Mouse (Mus musculus) left cerebral cortex, adult 2 months (tissue): ENCODE data around the gene Gm8765. TPM values are rescaled to one million over a fixed set of nuclear protein-coding genes. Genes with fewer than 3 reads are reported as not detected.
A peak's percentile ranks its signal among the peaks of the same experiment; 100 is the strongest.
"Not testable (repeated sequence)": the region's sequence is repeated elsewhere in the genome, so short reads cannot be mapped to it uniquely, and the experiment has no call there.

Experiments
- DNase-seq, 2 experiments: peaks; one replicate each; pipeline ENCODE4 v3.0.0; 2021 to 2022; ENCODE audit warnings: low spot score in 2 of 2, mixed read lengths in 1 of 2; ENCODE audit errors: extremely low spot score in 1 of 2
- H3K27ac ChIP-seq: fragments of 200-600 bp; 2 replicates; pipeline ENCODE4 v1.8.1; 2022
- H3K4me3 ChIP-seq: fragments of 200-600 bp; 2 replicates; pipeline ENCODE4 v1.8.1; 2022
- CTCF ChIP-seq: fragments of 200-600 bp; IDR thresholded peaks from 2 replicates; pipeline ENCODE4 v1.8.1; 2022; ENCODE audit warnings: antibody characterized with exemption, mild to moderate bottlenecking, moderate library complexity
- intact Hi-C: fragments of 180-260 bp; cut with DNase I; formaldehyde crosslinking; loops from one replicate; pipeline ENCODE4 v1.15.1; 2025
- long read RNA-seq, 2 experiments: library from polyadenylated mRNA; stranded (forward); transcript quantifications; one replicate each; pipeline ENCODE4 v2.0.0; 2021; ENCODE audit warnings: borderline mapping rate in 2 of 2
- microRNA-seq, 2 experiments: library from miRNA; unstranded; fragments of <30 nt; microRNA quantifications; one replicate each; pipeline ENCODE4 v1.2.0; 2021
- total RNA-seq, 2 experiments: library from RNA; stranded (reverse); gene quantifications; 2 replicates each; pipeline ENCODE4 v1.2.3; 2021

Gene Gm8765
- not detected for total RNA-seq
- long read RNA-seq, experiment 1 = 0 reads
- long read RNA-seq, experiment 2 = 0 reads

GRCm38 (mm10) chr13:50698012-50698411 is at the start of gene Gm8765:
TSS of gene Gm8765 (plus strand) at chr13:50698312.
- DNase-seq, intact Hi-C loops, H3K27ac ChIP-seq, H3K4me3 ChIP-seq: not testable (repeated sequence)

DNA sequence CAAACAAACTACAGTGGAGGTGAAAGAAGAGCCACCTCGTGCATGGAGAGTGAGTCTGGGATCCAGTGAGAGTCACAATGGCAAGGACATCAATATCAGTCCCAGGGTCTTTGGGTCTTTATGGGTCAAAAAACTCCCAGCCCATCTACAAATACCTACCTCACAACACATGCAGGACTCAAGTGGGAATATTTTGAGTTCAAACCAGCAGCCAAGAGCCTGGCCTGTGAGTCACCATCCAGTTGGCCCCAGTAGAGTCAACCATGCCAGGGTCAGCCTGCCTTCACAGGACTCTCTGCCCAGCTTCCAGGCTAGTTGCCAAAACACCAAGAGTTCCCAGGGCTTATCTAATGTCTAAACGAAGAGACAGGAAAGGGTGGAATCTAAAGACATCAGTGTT is 49.3 kb upstream of the Gm8765 start:
- intact Hi-C loops = not testable (repeated sequence)

DNA sequence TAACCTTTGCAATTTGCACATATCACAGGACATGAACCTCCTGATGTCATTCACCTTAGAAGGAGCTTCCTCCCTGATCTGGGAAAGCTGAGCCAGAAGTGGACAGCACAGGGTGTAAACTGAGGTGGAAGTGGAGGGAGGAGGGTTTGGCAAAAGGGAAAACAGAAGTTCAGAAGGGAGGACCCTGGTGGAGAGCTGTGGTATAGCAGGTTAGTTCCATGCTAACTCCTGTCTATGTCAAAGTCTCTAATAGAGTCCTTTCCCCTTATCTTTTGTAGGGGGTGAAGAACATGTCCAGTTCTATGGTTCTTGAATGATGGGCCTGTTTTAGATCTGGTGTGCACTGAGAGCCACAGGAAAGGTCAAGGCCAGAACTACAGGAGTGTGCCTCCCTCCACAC is 52.2 kb downstream of the Gm8765 start:
- H3K4me3 ChIP-seq, H3K27ac ChIP-seq, DNase-seq: not testable (repeated sequence)
- TF ChIP-seq CTCF = peak; percentile 1; the same call in 1 of the 2 replicates
- intact Hi-C loops = loop anchor here (5.0 kb wide), 1 partner anchor 688 kb away; no protein-coding TSS in a partner anchor

More for the DNA sequence above, 49.3 kb upstream of the Gm8765 start:
- DNase-seq, H3K4me3 ChIP-seq, H3K27ac ChIP-seq: not testable (repeated sequence)

DNA sequence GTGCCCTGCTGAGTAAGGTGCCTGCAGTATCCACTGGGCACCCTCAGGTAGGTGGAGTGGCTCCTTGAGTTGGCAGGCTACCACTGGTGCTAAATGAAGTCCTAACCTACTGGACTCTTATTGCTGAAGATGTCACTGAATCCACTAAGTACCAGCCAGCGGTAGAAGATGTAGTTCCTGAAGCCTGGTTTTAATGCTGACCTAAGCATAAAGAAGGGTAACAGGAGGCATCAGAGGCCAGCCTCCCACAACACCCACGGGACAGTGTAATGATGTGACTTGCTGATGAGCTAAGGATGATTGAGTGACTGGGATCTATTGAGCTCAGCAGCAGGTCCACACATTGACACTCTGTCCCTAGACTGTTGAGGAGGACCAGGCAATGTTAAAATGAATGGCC is 53.6 kb downstream of the Gm8765 start:
- no peak overlapping the region for H3K27ac ChIP-seq
- no peak overlapping the region for H3K4me3 ChIP-seq
- no peak for TF ChIP-seq CTCF
- intact Hi-C loops = loop anchor here (5.0 kb wide), 1 partner anchor 689 kb away; no protein-coding TSS in a partner anchor
- DNase-seq = no peak

DNA sequence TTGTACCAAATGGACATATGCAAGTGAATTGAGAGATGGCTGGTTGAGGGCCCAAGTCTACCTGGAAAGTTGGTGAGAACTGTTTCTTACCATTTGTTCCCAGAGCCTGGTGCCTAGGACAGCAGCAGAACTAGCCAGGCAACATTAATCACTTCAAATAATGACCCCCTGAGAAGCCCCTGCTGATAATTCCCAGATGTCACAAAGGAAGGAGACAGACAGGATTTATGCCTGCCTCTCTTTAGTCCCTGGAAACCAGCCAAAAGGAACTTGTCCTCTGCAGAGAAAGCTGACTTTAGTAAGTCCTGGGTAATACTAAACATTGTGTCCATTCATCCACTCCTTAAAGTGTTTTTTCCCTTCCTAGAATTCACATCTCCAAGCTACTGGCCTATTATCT is 54.8 kb downstream of the Gm8765 start:
- H3K27ac ChIP-seq, DNase-seq, H3K4me3 ChIP-seq: not testable (repeated sequence)
- intact Hi-C loops = loop anchor here (5.0 kb wide), 1 partner anchor 691 kb away; no protein-coding TSS in a partner anchor

Small RNAs within 50 kb of the gene (microRNA-seq; reads per million reads assigned to microRNA genes)
- gene Gm23952 = 0 reads per million in 2 experiments

Other genes with a start within 250 kb of the Gm8765 start
- gene Nutm2, start 231.0 kb upstream of the Gm8765 start, total RNA-seq = not detected
- not detected for gene Gm904, start 55.1 kb upstream of the Gm8765 start, total RNA-seq